Mouse (Mus musculus) small intestine, adult 2 months (tissue): Measurements from ENCODE around the gene Lrfn5.

Experiments
- CTCF ChIP-seq: fragments of 200-500 bp; IDR thresholded peaks from 2 replicates; pipeline ENCODE4 v1.5.1; 2012; ENCODE audit warnings: low read depth, mild to moderate bottlenecking, control low read depth, inconsistent platforms, low read length, moderate library complexity, mixed read lengths; ENCODE audit not compliant: insufficient replicate concordance, insufficient read length; ENCODE audit errors: extremely low read depth
- POLR2A ChIP-seq: fragments of 200-500 bp; IDR thresholded peaks from 2 replicates; pipeline ENCODE4 v1.6.1; 2012; ENCODE audit warnings: low read depth, mild to moderate bottlenecking, control low read depth, inconsistent platforms, low read length, moderate library complexity

- TF ChIP-seq CTCF (no peak), POLR2A (no peak)
Measured at GRCm38 (mm10) chr12:61723158-61723557, 200.2 kb downstream of the Lrfn5 start.
